Mouse (Mus musculus) kidney, postnatal 25 days (tissue): ENCODE results near the gene AW146154.
"Not testable (repeated sequence)": the region's sequence is repeated elsewhere in the genome, so short reads cannot be mapped to it uniquely, and the experiment has no call there.

Source experiments
- DNase-seq, 2 experiments: peaks; one replicate each; pipeline ENCODE4 v3.0.0; 2021; ENCODE audit warnings: mixed read lengths in 2 of 2

Gene AW146154

GRCm38 (mm10) chr7:41499389-41500049 lies at the start of gene AW146154, which contains the start of gene Gm20449:
Gene AW146154 (minus strand): TSS chr7:41499890.
Gene Gm20449 (minus strand): TSS chr7:41499417.
- peak; percentile 99 to 100 for DNase-seq

GRCm38 (mm10) chr7:41512672-41513071 lies 13.0 kb upstream of the AW146154 start:
- DNase-seq, result no peak

GRCm38 (mm10) chr7:41512207-41512606 lies 12.5 kb upstream of the AW146154 start:
- DNase-seq, result no peak

GRCm38 (mm10) chr7:41502402-41502801 lies 2.7 kb upstream of the AW146154 start:
- peak in 1 of 2 experiments; percentile 37 for DNase-seq

GRCm38 (mm10) chr7:41500151-41500934 lies 653 bp upstream of the AW146154 start:
- peak; percentile 82 to 84 for DNase-seq

GRCm38 (mm10) chr7:41499018-41499388 lies 687 bp downstream of the AW146154 start:
- DNase-seq, result not testable (repeated sequence)

- DNase-seq, result peak; percentile 29 to 38
These were observed 1.2 kb downstream of the AW146154 start for GRCm38 (mm10) chr7:41498464-41498863.

- DNase-seq, result peak in 1 of 2 experiments; percentile 38
These were observed 1.8 kb downstream of the AW146154 start for GRCm38 (mm10) chr7:41497871-41498270.

GRCm38 (mm10) chr7:41451864-41452263 lies 47.8 kb downstream of the AW146154 start:
- DNase-seq, result no peak

GRCm38 (mm10) chr7:41448596-41448995 lies 51.1 kb downstream of the AW146154 start, which contains the start of gene Vmn2r57:
Gene Vmn2r57 (minus strand): TSS chr7:41448696.
- DNase-seq, result not testable (repeated sequence)
